Mouse (Mus musculus) hindbrain, embryonic 10.5 days (tissue): Measurements from ENCODE around the gene Fcgr3. TPM values are rescaled to one million over a fixed set of nuclear protein-coding genes. Genes with fewer than 3 reads are reported as not detected.

Source experiments
- DNase-seq: peaks from one replicate; pipeline ENCODE4 v3.0.0-alpha.2; 2017; ENCODE audit warnings: low spot score
- H3K27ac ChIP-seq: fragments of 300-500 bp; sonication (generic); 2 replicates; pipeline ENCODE4 v1.5.1; 2016; ENCODE audit warnings: mild to moderate bottlenecking, moderate library complexity
- H3K27me3 ChIP-seq: fragments of 300-500 bp; sonication (generic); 2 replicates; pipeline ENCODE4 v1.6.1; 2016; ENCODE audit warnings: mild to moderate bottlenecking; ENCODE audit not compliant: poor library complexity, insufficient read depth, severe bottlenecking
- H3K36me3 ChIP-seq: fragments of 300-500 bp; sonication (generic); 2 replicates; pipeline ENCODE4 v1.6.1; 2016; ENCODE audit warnings: mild to moderate bottlenecking, moderate library complexity
- H3K4me1 ChIP-seq: fragments of 300-500 bp; sonication (generic); replicated peaks from 2 replicates; pipeline ENCODE4 v1.6.1; 2016; ENCODE audit warnings: mild to moderate bottlenecking
- H3K4me3 ChIP-seq: fragments of 300-500 bp; sonication (generic); 2 replicates; pipeline ENCODE4 v1.5.1; 2016; ENCODE audit warnings: mild to moderate bottlenecking, moderate library complexity
- H3K9me3 ChIP-seq: fragments of 300-500 bp; sonication (generic); 2 replicates; pipeline ENCODE4 v1.6.1; 2016; ENCODE audit warnings: mild to moderate bottlenecking, moderate library complexity
- WGBS: fragments of 180-500 bp; shearing (Covaris S2); methylation state at CpG from one replicate; pipeline ENCODE4 v1.1.7; 2016; 5-methylcytosine and 5-hydroxymethylcytosine counted together
- polyA plus RNA-seq: library from polyadenylated mRNA; unstranded; fragments of >200 nt; fragmentation: Nextera tagmentation; extraction: Ambion mirVana; gene quantifications from 2 replicates; pipeline ENCODE4 v1.2.1, GENCODE M21; 2016

Gene Fcgr3
- polyA plus RNA-seq, 1 experiment from 2014 or later, result 7.6 TPM

DNA sequence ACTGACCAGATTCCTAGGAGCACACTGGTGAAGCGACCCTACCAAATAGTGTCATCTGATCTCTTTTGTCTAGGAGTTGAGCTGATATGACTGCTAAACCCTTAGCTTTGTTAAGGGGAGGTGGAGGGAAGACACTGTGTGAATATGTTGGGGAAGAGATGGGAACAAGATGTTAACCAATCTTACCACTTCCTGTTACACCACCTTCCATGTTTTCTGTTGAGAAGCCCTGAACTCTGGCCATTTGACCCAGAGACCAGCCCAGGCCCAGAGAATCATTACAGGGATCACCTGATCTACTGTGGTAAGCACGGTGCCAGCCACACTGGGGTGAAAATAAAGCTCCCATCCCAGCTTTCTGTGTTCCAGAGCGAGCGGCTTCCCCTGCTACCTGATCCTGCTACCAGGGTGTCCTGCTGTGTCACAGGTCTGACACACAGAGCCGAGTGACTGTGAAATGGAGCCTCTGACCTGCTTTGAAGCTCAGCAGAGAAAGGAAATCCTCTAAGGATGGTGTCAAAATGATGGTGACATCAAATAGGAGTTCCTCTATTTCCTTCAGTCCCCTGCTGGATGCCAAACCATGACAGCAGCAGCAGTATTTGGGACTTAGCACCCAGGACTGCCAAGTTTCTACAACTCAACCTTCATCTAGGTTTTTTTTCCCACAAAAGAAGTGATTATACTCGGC lies 47.1 kb downstream of the Fcgr3 start:
- no peak overlapping the region for H3K4me3 ChIP-seq
- WGBS, result 57% methylated on average over 6 of the region's 6 CpGs
- no peak overlapping the region for H3K27ac ChIP-seq
- no peaks in the 10 kb centered on the region for H3K4me1 ChIP-seq
- H3K9me3 ChIP-seq, result no peaks in the 10 kb centered on the region
- no peaks in the 10 kb centered on the region for H3K36me3 ChIP-seq
- DNase-seq, result no peak
- H3K27me3 ChIP-seq, result no peaks in the 10 kb centered on the region

DNA sequence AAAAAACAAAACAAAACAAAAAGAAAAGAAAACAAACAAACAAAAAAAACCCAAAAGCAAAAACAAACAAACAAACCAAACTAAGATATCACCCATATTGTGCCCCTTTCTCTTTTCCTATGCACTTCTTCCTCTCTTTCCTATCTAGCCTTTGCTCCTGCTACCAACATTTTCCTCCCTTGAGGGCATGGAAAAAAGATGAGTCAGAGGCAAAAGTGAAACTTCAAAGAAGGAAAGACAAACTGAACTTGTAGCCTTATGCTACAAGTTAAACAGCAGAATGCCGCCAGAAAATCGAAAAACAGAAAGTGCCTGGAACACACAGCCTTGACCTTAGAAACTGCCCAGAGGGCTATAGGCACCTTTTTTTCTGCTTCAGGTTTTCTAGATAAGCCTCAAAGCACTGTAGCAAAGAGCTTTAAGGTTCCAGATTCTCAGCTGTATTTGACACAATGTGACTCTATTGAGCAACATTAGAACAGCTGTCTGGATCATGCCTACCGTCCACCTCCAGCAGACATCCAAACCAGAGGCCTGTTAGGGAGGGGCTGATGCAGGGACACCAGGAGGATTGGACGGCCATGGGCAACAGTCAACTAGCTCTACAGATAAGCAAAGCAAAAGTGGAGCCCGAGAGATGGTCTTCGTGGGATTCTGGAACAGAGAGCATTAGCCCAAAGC lies 47.9 kb downstream of the Fcgr3 start:
- no peak for DNase-seq
- Histone ChIP-seq H3K4me1 (no peaks in the 10 kb centered on the region), H3K27me3 (no peaks in the 10 kb centered on the region), H3K4me3 (no peak overlapping the region), H3K9me3 (no peaks in the 10 kb centered on the region), H3K27ac (no peak overlapping the region), H3K36me3 (no peaks in the 10 kb centered on the region)
- WGBS, result 89% methylated on average over 6 of the region's 6 CpGs

DNA sequence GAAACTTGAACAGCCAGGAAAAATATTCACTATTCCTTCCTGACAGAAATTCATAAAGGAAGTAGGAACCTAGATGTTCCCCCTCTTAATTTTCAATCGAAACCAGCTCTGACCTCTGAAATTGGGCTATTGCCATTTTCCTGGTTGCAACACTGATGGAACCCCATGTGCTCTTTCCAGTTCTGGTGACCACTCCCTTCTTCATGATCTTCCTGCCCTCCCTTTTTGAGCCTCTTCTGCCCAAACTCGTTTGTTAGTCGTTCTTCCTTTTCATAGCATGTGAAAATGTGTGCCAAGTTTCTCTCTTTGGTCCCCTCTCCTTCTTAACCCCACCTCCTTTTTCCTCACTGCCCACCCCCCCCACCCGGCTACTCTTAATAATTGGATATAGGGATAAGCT lies 53.0 kb downstream of the Fcgr3 start:
- no peaks in the 10 kb centered on the region for H3K4me1 ChIP-seq
- WGBS, result 84% methylated on average over 4 of the region's 4 CpGs
- H3K36me3 ChIP-seq, result no peaks in the 10 kb centered on the region
- no peaks in the 10 kb centered on the region for H3K9me3 ChIP-seq
- no peak overlapping the region for H3K4me3 ChIP-seq
- no peak overlapping the region for H3K27ac ChIP-seq
- DNase-seq, result no peak
- no peaks in the 10 kb centered on the region for H3K27me3 ChIP-seq

DNA sequence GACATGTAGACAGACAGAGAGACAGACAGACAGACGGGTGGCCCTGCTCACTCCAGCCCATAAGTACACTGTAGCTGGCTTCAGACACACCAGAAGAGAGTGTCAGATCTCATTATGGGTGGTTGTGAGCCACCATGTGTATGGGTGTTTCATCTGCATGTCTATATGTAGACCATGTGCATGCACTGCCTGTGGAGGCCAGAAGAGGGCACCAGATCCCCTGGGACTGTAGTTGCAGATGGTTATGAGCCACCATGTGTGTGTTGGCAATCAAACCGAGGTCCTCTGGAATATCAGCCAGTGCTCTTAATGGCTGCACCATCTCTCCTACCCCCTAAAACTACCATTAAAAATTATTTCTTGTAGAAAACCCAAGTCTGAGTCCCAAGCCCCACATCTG lies 57.8 kb downstream of the Fcgr3 start:
- Histone ChIP-seq H3K36me3 (no peaks in the 10 kb centered on the region), H3K27ac (no peak overlapping the region), H3K4me1 (no peaks in the 10 kb centered on the region), H3K27me3 (no peaks in the 10 kb centered on the region), H3K4me3 (no peak overlapping the region), H3K9me3 (no peaks in the 10 kb centered on the region)
- WGBS, result 90% methylated on average over 2 of the region's 2 CpGs
- no peak for DNase-seq

DNA sequence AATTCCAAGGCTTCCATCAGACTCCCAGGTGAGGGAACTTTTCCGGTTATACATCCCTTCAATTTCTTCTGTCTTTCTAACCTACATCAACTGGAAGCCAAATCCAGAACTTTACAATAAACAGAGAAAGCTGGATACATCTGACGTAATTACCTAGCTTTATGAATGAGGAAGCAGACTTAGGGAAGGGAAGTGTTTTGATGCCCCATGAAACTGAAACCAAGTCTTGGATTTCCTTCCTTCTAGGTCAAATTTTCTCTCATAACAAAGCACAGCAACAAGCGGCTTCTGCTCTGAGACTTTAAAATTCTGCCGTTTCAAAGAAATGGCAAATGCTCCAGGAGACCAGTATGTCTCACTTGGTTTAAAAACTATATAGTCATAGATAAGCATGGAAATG lies 58.4 kb downstream of the Fcgr3 start:
- no peaks in the 10 kb centered on the region for H3K4me1 ChIP-seq
- H3K27ac ChIP-seq, result no peak overlapping the region
- WGBS, result 90% methylated on average over 4 of the region's 4 CpGs
- no peaks in the 10 kb centered on the region for H3K9me3 ChIP-seq
- no peak overlapping the region for H3K4me3 ChIP-seq
- no peaks in the 10 kb centered on the region for H3K36me3 ChIP-seq
- H3K27me3 ChIP-seq, result no peaks in the 10 kb centered on the region
- no peak for DNase-seq

DNA sequence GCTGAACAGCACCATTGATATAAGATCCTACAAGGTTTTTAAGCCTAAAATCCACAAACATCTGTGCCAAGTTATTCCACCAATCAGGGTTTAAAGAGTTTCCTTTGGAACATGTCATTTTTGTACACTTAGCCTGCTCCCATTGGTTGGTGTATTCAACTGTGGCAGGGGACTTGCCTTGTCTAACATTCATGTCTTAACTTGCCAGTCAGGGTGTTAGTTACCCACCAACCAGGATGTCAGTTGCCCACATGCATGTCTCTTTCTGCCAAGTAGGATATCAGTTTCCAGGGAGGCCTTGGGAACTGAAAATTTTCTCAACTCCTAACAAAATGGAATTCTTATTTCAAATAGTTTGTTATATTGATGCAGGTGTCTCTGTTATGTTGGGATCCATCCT lies 59.1 kb downstream of the Fcgr3 start:
- Histone ChIP-seq H3K27ac (no peak overlapping the region), H3K4me3 (no peak overlapping the region), H3K4me1 (no peaks in the 10 kb centered on the region), H3K36me3 (no peaks in the 10 kb centered on the region), H3K27me3 (no peaks in the 10 kb centered on the region), H3K9me3 (no peaks in the 10 kb centered on the region)
- DNase-seq, result no peak

DNA sequence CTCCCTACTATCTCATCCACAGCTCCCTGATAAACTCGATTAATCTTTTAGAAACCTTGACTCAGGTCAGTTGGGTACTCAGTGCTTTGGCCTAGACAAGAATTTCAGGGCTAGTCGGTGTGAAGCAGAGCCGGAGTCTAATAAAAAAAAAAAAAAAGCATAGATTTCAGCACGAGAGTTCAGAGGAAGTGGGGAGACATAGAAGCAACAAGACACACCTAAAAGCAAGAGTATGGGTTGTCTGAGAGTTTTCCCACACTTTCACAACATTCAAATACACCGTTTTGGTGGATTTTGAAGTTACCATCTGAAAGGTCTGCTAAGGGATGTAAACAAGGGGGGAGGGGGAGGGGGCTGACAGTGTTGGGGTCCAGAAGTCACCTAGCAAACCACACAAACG lies 59.7 kb downstream of the Fcgr3 start:
- no peak for DNase-seq
- no peaks in the 10 kb centered on the region for H3K36me3 ChIP-seq
- H3K27ac ChIP-seq, result no peak overlapping the region
- H3K4me3 ChIP-seq, result no peak overlapping the region
- H3K27me3 ChIP-seq, result no peaks in the 10 kb centered on the region
- no peaks in the 10 kb centered on the region for H3K9me3 ChIP-seq
- 65% methylated on average over 6 of the region's 6 CpGs for WGBS
- no peaks in the 10 kb centered on the region for H3K4me1 ChIP-seq

Other genes with a start within 250 kb of the Fcgr3 start
- gene Atf6, start 197.2 kb downstream of the Fcgr3 start, polyA plus RNA-seq, result 7.7 and 8.0 TPM in 2 replicates
- gene Gm26620, start 179.9 kb downstream of the Fcgr3 start, polyA plus RNA-seq, result 0.41 TPM in 1 of 2 replicates, not detected in the other
- 28.4 and 34.0 TPM in 2 replicates for gene Dusp12, start 179.4 kb downstream of the Fcgr3 start, polyA plus RNA-seq
- gene Fcrlb, start 152.0 kb downstream of the Fcgr3 start, polyA plus RNA-seq, result not detected in 2 replicates
- not detected in 2 replicates for gene Fcrla, start 137.4 kb downstream of the Fcgr3 start, polyA plus RNA-seq
- 0.26 TPM in 1 of 2 replicates, not detected in the other for gene Fcgr2b, start 88.4 kb downstream of the Fcgr3 start, polyA plus RNA-seq
- gene Fcgr4, start 46.0 kb downstream of the Fcgr3 start, polyA plus RNA-seq, result 0.30 and 0.64 TPM in 2 replicates
- gene Cfap126, start 49.0 kb upstream of the Fcgr3 start, polyA plus RNA-seq, result 5.4 and 13.0 TPM in 2 replicates
- gene Sdhc, start 85.7 kb upstream of the Fcgr3 start, polyA plus RNA-seq, result 295 and 301 TPM in 2 replicates
- 1.3 and 1.6 TPM in 2 replicates for gene Mpz, start 85.8 kb upstream of the Fcgr3 start, polyA plus RNA-seq
- 19.9 and 32.8 TPM in 2 replicates for gene Pcp4l1, start 131.3 kb upstream of the Fcgr3 start, polyA plus RNA-seq
- gene Nr1i3, start 149.0 kb upstream of the Fcgr3 start, polyA plus RNA-seq, result 0.21 and 0.27 TPM in 2 replicates
- 33.1 and 36.2 TPM in 2 replicates for gene Tomm40l, start 157.6 kb upstream of the Fcgr3 start, polyA plus RNA-seq
- 3.4 and 4.7 TPM in 2 replicates for gene Apoa2, start 160.1 kb upstream of the Fcgr3 start, polyA plus RNA-seq
- 16.3 and 22.8 TPM in 2 replicates for gene Fcer1g, start 169.4 kb upstream of the Fcgr3 start, polyA plus RNA-seq
- 10.4 and 13.0 TPM in 2 replicates for gene Adamts4, start 185.5 kb upstream of the Fcgr3 start, polyA plus RNA-seq
- gene Ndufs2, start 186.5 kb upstream of the Fcgr3 start, polyA plus RNA-seq, result 250 and 275 TPM in 2 replicates
- 70.3 and 80.9 TPM in 2 replicates for gene B4galt3, start 205.4 kb upstream of the Fcgr3 start, polyA plus RNA-seq
- 54.1 and 56.2 TPM in 2 replicates for gene Ppox, start 216.3 kb upstream of the Fcgr3 start, polyA plus RNA-seq
- gene Usp21, start 223.1 kb upstream of the Fcgr3 start, polyA plus RNA-seq, result 95.6 and 111 TPM in 2 replicates
- gene Ufc1, start 230.1 kb upstream of the Fcgr3 start, polyA plus RNA-seq, result 105 and 111 TPM in 2 replicates